Mouse (Mus musculus): ENCODE data around the gene Plekha1.

DNA sequence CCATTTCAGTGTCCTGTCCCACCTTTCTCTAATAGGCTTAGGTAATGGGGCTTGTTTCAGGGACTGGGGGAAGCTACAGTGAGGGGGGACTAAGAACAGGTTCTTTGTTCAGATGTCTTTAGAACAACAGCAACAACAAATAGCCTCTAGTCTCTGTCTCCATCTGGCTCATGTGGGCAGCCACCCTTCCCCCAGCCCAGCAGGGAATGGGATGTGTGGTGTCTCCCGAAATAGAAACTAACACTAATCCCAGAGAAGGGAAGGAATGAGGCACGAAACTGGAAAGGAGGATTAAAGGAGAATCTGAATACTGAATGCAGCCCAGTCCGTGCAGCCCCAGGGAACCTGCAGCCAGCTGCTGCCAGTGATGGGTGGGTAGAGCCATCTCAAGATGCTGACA is 22.4 kb downstream of the Plekha1 start:
- TF ChIP-seq CTCF (IDR thresholded peaks at IDR 0.05; ENCODE audit: borderline replicate concordance, insufficient read depth, low read depth, low read length), result no peak
- no peak for TF ChIP-seq POLR2A (IDR thresholded peaks at IDR 0.05; ENCODE audit: borderline replicate concordance, insufficient read depth, low read length)

All from cerebellum, adult 2 months (tissue).